Mouse (Mus musculus) heart, embryonic 12.5 days (tissue): ENCODE measurements around the gene Hdac9. TPM values are rescaled to one million over a fixed set of nuclear protein-coding genes. Genes with fewer than 3 reads are reported as not detected.
A peak's percentile ranks its signal among the peaks of the same experiment; 100 is the strongest.

Source experiments
- ATAC-seq: fragments of 200-750 bp; cut with Nextera tagmentation; 2 replicates; pipeline ENCODE4 v1.8.0; 2017; ENCODE audit warnings: moderate TSS enrichment, moderate library complexity; ENCODE audit not compliant: insufficient number of reproducible peaks, low FRiP score
- H3K27ac ChIP-seq: fragments of 300-500 bp; sonication (generic); 2 replicates; pipeline ENCODE4 v1.5.1; 2016; ENCODE audit warnings: mild to moderate bottlenecking, moderate library complexity; ENCODE audit not compliant: poor library complexity, severe bottlenecking
- H3K27me3 ChIP-seq: fragments of 300-500 bp; sonication (generic); replicated peaks from 2 replicates; pipeline ENCODE4 v1.6.1; 2016; ENCODE audit warnings: mild to moderate bottlenecking, moderate library complexity
- H3K36me3 ChIP-seq: fragments of 300-500 bp; sonication (generic); 2 replicates; pipeline ENCODE4 v1.6.1; 2016; ENCODE audit warnings: mild to moderate bottlenecking, moderate library complexity
- H3K4me1 ChIP-seq: fragments of 300-500 bp; sonication (generic); replicated peaks from 2 replicates; pipeline ENCODE4 v1.6.1; 2016; ENCODE audit warnings: mild to moderate bottlenecking
- H3K4me2 ChIP-seq: fragments of 300-500 bp; sonication (generic); 2 replicates; pipeline ENCODE4 v1.6.1; 2016; ENCODE audit warnings: mild to moderate bottlenecking, moderate library complexity
- H3K4me3 ChIP-seq: fragments of 300-500 bp; sonication (generic); 2 replicates; pipeline ENCODE4 v1.5.1; 2016; ENCODE audit warnings: mild to moderate bottlenecking
- H3K9ac ChIP-seq: fragments of 300-500 bp; sonication (generic); 2 replicates; pipeline ENCODE4 v1.6.1; 2016; ENCODE audit warnings: mild to moderate bottlenecking, moderate library complexity
- H3K9me3 ChIP-seq: fragments of 300-500 bp; sonication (generic); replicated peaks from 2 replicates; pipeline ENCODE4 v1.6.1; 2016; ENCODE audit warnings: mild to moderate bottlenecking, moderate library complexity
- WGBS: fragments of 180-500 bp; shearing (Covaris S2); methylation state at CpG from one replicate; pipeline ENCODE4 v1.1.7; 2016; 5-methylcytosine and 5-hydroxymethylcytosine counted together
- polyA plus RNA-seq: library from polyadenylated mRNA; unstranded; fragments of >200 nt; fragmentation: Nextera tagmentation; extraction: Ambion mirVana; gene quantifications from 2 replicates; pipeline ENCODE4 v1.2.1, GENCODE M21; 2016

Gene Hdac9
- 28.9 and 31.8 TPM in 2 replicates for polyA plus RNA-seq

DNA sequence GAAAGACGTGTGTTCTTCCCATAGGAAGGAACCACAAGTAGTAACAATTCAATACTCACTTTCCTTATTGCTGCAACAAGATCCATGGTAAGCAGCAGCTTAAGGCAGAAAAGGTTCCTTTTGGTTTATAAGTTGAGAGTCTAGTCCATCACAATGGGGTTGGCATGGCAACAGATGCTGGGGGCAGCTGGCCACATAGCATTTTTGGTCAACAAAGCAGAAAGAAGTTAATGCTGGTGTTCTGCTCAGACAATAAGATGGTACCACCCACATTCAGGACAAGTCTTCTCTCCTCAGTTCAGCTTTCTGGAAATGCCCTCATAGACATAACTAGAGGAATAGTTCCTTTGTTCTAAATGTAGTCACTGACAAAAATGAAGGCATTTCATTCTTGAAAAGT, at the start of gene Hdac9:
TSS of gene Hdac9 (minus strand) at position 101 of the 400 bp plus-strand sequence.
- no peak for ATAC-seq
- H3K27ac ChIP-seq = no peak within 1 kb of the TSS
- H3K4me3 ChIP-seq = no peak within 1 kb of the TSS
- 52% methylated on average over 1 of the region's 1 CpGs for WGBS
- H3K27me3 ChIP-seq = no peaks in the 10 kb centered on the region
- no peaks in the 10 kb centered on the region for H3K36me3 ChIP-seq
- H3K4me2 ChIP-seq = no peak within 1 kb of the TSS
- no peaks in the 10 kb centered on the region for H3K9me3 ChIP-seq
- no peak within 1 kb of the TSS for H3K9ac ChIP-seq
- H3K4me1 ChIP-seq = no peaks in the 10 kb centered on the region

DNA sequence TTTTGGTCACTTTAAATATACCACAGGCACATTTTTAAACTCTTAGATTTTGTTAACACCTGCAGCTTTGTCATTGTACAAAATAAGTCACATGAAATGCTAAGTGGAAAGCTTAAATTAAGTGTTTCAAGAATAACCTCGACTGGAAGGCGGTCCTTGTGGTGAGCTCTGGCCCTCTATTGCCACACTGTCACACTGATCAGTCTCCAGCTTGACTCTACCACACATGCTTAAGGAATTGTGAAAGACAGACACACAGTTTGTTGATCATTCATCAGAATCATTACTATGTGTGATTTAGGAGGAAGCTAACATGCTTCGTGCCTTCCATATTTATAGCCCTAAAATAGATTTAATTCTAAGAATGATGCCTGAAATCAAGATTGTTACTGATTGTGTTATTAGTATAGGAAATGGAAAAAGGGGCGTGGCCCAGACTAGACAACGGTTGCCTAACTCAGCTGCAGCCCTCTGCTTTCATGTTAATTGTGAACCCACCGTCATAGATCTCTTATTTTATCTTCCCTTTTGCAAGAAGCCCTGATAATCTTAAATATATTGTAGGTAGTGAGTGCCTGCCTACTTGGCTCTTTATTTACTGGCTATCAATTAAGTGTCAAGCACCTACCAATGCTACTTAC, 32.3 kb upstream of the Hdac9 start:
- ATAC-seq = no peak
- no peak overlapping the region for H3K4me3 ChIP-seq
- no peaks in the 10 kb centered on the region for H3K27me3 ChIP-seq
- H3K4me1 ChIP-seq = 0 out of 2 replicates have a peak, but pooled peaks cover 2% of the 10 kb centered on the region
- no peak overlapping the region for H3K4me2 ChIP-seq
- no peak overlapping the region for H3K9ac ChIP-seq
- no peak overlapping the region for H3K27ac ChIP-seq
- no peaks in the 10 kb centered on the region for H3K36me3 ChIP-seq
- H3K9me3 ChIP-seq = peaks cover 6% of the 10 kb centered on the region; the same call in 1 of the 2 replicates
- WGBS = 63% methylated on average over 6 of the region's 6 CpGs

DNA sequence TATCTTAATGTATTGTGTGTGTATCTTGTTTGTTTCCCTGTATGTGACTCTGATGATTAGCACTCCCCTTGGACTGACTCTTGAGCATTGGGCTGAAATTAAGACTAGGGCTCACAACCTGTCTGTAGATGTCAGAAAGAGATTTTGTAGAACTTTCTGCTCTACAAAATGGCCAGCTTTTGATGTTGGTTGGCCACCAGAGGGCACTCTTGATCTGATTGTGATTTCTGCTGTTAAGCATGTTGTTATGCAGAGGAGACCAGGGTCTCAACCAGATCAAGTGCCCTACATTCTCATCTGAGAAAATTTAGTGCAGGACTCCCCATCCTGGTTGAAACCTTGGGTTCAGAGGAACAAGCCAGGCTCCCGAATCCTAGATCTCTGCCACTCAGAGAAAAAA, 21.0 kb upstream of the Hdac9 start:
- no peaks in the 10 kb centered on the region for H3K4me1 ChIP-seq
- no peaks in the 10 kb centered on the region for H3K27me3 ChIP-seq
- H3K36me3 ChIP-seq = no peaks in the 10 kb centered on the region
- WGBS = 84% methylated on average over 1 of the region's 1 CpGs
- no peak overlapping the region for H3K4me3 ChIP-seq
- H3K9ac ChIP-seq = no peak overlapping the region
- ATAC-seq = no peak
- H3K4me2 ChIP-seq = no peak overlapping the region
- H3K9me3 ChIP-seq = peaks cover 18% of the 10 kb centered on the region
- H3K27ac ChIP-seq = no peak overlapping the region

DNA sequence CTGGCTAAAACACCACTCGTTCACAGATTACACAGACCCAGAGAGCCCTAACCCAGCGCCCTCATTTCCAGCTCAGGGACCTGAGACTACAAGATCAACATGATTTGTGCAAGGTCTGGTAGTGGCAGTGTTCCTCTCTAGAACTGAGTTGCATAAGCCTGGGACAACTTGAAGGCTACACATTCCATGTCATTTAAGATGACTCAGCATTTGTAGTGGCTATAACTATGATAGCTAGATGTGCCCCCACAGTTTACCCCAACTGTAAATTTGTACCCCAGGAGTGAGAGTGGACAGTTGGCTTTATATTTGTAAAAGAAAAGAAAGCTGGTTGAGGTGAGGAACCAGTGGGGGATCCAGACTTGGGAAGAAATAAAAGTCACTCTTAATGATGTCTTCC, 8.9 kb downstream of the Hdac9 start:
- H3K4me2 ChIP-seq = no peak overlapping the region
- H3K4me1 ChIP-seq = no peaks in the 10 kb centered on the region
- H3K27ac ChIP-seq = no peak overlapping the region
- no peaks in the 10 kb centered on the region for H3K36me3 ChIP-seq
- no peak overlapping the region for H3K9ac ChIP-seq
- H3K4me3 ChIP-seq = no peak overlapping the region
- H3K27me3 ChIP-seq = peaks cover 17% of the 10 kb centered on the region
- no peak for ATAC-seq
- WGBS = 62% methylated on average over 2 of the region's 2 CpGs
- no peaks in the 10 kb centered on the region for H3K9me3 ChIP-seq

DNA sequence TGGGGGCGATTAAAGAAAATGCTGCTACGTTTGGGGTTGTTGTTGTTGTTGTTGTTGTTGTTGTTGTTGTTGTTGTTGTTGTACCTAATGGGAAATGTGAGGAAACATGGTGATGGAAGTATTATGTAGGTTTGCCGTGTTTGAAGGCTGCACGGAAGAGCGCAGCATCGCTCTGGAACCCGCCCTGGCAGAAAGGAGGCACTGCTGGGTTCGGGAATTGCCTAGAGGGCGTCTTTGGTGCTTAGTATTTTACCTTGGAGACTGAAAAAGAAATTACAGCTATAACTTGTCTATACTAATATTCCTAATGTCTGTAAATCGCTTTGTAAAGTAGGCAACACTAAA, 9.4 kb downstream of the Hdac9 start:
- H3K36me3 ChIP-seq = no peaks in the 10 kb centered on the region
- H3K27ac ChIP-seq = no peak overlapping the region
- H3K27me3 ChIP-seq = peaks cover 17% of the 10 kb centered on the region
- peak overlapping the region; percentile 88 for H3K4me2 ChIP-seq
- peak overlapping the region; percentile 80 for H3K9ac ChIP-seq
- 2% methylated on average over 10 of the region's 10 CpGs for WGBS
- ATAC-seq = no peak
- H3K4me1 ChIP-seq = no peaks in the 10 kb centered on the region
- no peaks in the 10 kb centered on the region for H3K9me3 ChIP-seq
- peak overlapping the region; percentile 83 for H3K4me3 ChIP-seq

DNA sequence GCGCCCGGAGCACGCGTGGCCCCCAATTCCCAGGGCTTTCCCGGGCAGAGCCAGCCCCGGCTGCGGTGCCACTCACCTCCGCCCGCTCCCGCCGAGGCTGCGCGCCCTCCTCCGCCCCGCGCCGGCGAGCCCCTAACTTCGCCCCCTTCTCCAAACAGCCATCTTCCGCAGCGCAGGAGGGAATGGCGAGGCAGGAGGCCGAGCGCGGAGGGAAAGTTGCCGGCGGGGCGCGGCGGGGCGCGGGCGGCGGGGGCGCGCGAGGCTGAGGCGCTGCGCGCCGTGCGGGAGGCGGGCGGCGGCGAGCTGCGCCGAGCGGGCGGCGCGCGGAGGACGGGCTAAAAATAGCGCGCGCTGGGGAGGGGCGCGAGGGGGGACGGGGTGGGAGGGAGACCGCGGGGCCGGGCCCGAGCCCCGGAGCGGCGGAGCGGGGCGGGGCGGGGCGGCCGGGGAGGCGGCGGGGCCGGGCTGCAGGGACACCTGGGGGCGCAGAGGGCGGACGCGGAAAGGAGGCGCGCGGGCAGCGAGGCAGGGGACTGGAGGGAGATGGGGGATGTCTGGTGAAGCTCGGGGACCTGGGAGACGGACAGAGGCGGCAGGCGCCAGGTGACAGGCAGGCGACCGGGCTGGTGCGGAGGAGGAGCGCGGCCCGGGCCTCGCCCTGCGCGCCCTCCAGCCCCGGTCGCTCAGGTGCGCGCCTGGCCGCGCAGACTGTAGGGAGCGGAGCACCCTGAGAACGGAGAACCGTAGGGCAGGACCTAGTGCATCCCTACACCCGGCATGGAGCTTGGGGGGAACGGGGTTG, 10.0 kb downstream of the Hdac9 start:
- peak; percentile 79 for ATAC-seq
- Histone ChIP-seq H3K4me1 (no peaks in the 10 kb centered on the region), H3K9ac (peak overlapping the region; percentile 80), H3K4me3 (peak overlapping the region; percentile 83), H3K27ac (no peak overlapping the region), H3K36me3 (no peaks in the 10 kb centered on the region), H3K9me3 (no peaks in the 10 kb centered on the region), H3K4me2 (peak overlapping the region; percentile 88), H3K27me3 (peaks cover 17% of the 10 kb centered on the region)
- WGBS = 1% methylated on average over 82 of the region's 107 CpGs

DNA sequence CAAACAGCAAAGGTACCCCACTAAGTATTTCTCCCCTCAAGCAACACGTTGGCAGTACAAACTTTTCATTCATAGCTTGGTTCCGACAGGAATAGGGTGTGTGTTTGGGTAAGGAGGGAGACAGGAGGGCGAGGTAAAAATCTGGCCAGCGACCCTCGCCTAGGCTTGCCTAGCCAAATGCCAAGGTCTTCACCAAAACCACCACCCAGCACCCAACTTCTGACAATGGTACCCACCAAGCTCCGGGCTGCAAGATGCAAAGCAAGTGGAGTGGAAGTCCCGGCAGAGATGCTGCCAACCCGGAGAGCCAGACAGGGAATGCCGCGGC, 10.6 kb downstream of the Hdac9 start:
- no peaks in the 10 kb centered on the region for H3K4me1 ChIP-seq
- H3K9ac ChIP-seq = peak overlapping the region; percentile 80
- no peak overlapping the region for H3K27ac ChIP-seq
- WGBS = under 1% methylated on average over 10 of the region's 10 CpGs
- H3K4me3 ChIP-seq = peak overlapping the region; percentile 83
- no peaks in the 10 kb centered on the region for H3K36me3 ChIP-seq
- H3K9me3 ChIP-seq = no peaks in the 10 kb centered on the region
- peaks cover 17% of the 10 kb centered on the region for H3K27me3 ChIP-seq
- H3K4me2 ChIP-seq = peak overlapping the region; percentile 88
- ATAC-seq = no peak

DNA sequence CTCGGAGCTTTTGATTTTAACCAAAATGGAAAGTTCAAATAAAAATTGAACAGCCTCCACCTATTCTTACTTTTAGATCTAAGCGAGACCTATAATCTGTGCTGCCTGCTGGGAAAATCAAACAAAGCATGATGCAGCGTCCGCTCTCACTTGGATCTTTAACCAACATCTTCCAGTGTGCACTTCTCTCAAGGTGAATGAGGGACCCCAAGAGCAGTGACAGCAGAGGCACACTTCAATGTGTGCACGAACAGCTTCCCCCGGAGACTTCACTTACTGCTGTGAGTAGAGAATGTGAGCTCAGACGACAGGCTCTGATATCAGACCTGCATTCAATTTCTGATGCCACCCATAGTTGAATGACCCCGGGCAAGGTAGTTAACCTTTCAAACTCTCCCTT, 16.7 kb downstream of the Hdac9 start:
- H3K9ac ChIP-seq = no peak overlapping the region
- H3K4me2 ChIP-seq = no peak overlapping the region
- no peaks in the 10 kb centered on the region for H3K9me3 ChIP-seq
- no peak overlapping the region for H3K27ac ChIP-seq
- no peak overlapping the region for H3K4me3 ChIP-seq
- ATAC-seq = no peak
- WGBS = 79% methylated on average over 8 of the region's 8 CpGs
- 0 out of 2 replicates have a peak, but pooled peaks cover 4% of the 10 kb centered on the region for H3K27me3 ChIP-seq
- no peaks in the 10 kb centered on the region for H3K4me1 ChIP-seq
- no peaks in the 10 kb centered on the region for H3K36me3 ChIP-seq

DNA sequence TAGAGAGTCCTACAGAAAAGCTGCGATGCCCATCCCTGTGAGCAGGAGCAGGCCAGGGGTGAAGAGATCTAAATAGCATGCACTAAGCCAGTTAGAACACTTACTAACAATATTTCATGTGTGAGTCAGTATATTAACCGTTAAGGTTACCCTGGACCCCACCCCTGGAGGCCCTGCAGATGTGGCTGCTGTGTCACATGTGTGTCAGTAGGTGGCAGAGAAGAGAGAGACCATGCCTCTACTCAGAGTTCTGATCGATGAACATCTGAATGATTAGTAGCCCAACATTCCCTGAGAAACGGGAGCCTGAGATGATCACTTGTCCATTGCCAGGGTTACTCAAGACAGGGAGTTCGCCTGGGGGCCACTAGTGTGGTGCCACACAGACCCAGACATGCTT, 22.0 kb downstream of the Hdac9 start:
- H3K9ac ChIP-seq = no peak overlapping the region
- 69% methylated on average over 5 of the region's 5 CpGs for WGBS
- H3K4me2 ChIP-seq = no peak overlapping the region
- H3K9me3 ChIP-seq = no peaks in the 10 kb centered on the region
- no peak overlapping the region for H3K27ac ChIP-seq
- H3K4me1 ChIP-seq = no peaks in the 10 kb centered on the region
- ATAC-seq = no peak
- no peaks in the 10 kb centered on the region for H3K27me3 ChIP-seq
- H3K4me3 ChIP-seq = no peak overlapping the region
- no peaks in the 10 kb centered on the region for H3K36me3 ChIP-seq

DNA sequence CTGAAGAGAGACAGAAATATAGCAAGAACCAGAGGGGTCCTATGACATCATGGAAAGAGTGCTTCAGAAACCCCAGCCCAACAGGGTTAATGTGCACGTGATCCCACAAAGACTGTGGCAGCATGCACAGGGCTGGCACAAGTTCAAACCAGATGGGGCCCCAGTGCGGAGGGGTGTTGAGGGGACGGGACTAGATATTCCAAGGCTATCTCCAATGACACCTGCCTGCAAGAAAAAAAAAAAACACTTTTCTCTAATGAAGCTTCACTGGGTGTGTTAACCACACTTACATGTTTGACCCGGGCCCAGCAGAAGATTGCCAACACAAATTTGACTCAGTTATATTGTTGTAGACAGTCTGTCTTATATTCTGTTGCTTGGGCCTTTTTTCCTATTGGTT, 28.2 kb downstream of the Hdac9 start:
- 77% methylated on average over 4 of the region's 4 CpGs for WGBS

DNA sequence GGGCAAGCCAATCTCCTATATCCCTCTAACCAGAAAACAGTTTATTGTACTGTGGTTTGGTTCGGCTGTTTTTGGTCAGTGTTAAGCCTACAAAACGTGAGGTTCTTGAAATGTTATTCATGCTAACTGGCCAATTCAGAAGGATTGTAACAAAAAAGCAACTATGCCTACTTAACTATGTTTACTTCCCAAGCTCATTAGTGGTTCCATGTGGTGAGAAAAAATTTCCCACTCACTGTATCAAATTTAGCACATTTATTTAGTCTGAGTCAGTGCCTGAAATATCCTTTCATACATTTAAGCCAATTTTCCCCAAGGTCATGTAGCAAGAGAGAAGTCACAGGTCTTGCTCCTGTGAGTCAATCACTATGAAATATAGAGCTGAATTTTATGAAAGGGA, 42.0 kb downstream of the Hdac9 start:
- H3K27ac ChIP-seq = no peak overlapping the region
- H3K27me3 ChIP-seq = no peaks in the 10 kb centered on the region
- no peak overlapping the region for H3K4me2 ChIP-seq
- no peak for ATAC-seq
- no peaks in the 10 kb centered on the region for H3K36me3 ChIP-seq
- no peak overlapping the region for H3K4me3 ChIP-seq
- WGBS = 76% methylated on average over 2 of the region's 2 CpGs
- no peaks in the 10 kb centered on the region for H3K4me1 ChIP-seq
- no peak overlapping the region for H3K9ac ChIP-seq
- H3K9me3 ChIP-seq = no peaks in the 10 kb centered on the region

More for the DNA sequence above, 28.2 kb downstream of the Hdac9 start:
- H3K4me1 ChIP-seq = no peaks in the 10 kb centered on the region
- H3K9me3 ChIP-seq = no peaks in the 10 kb centered on the region
- no peaks in the 10 kb centered on the region for H3K27me3 ChIP-seq
- ATAC-seq = no peak
- H3K36me3 ChIP-seq = no peaks in the 10 kb centered on the region
- no peak overlapping the region for H3K9ac ChIP-seq
- H3K4me2 ChIP-seq = no peak overlapping the region
- no peak overlapping the region for H3K4me3 ChIP-seq
- H3K27ac ChIP-seq = no peak overlapping the region
